Comparison of ENCODE assay signal across 11 mouse cellular contexts in genomic region chr2:26312812-26313211, GRCm38 (mm10). TPM values are rescaled to one million over a fixed set of nuclear protein-coding genes. Genes with fewer than 3 reads are reported as not detected.
DNase-seq lines count a peak whose midpoint lies in the region; ATAC-seq and TF ChIP-seq lines count a peak whose summit lies in the region.
"Had no signal": no experiment of that assay in that cellular context is flagged by ENCODE, and none has a peak within 500 bp of the region (broad histone marks: within the 10 kb centered on the region; RNA-seq: fewer than 3 reads in every experiment).

No protein-coding gene starts in this region.

- H3K4me2 ChIP-seq in lung, embryonic 15.5 days, result no peak overlapping the region

- peak; percentile 40 for TF ChIP-seq CTCF in heart, adult 2 months (IDR thresholded peaks at IDR 0.05)

- no peak for DNase-seq in heart, adult 2 months
- no peak for DNase-seq in heart, adult 8-10 months (ENCODE audit: low spot score)
- no peak for DNase-seq in lung, postnatal 25 days (ENCODE audit: low spot score)
- peak; percentile 75 for DNase-seq in cerebellum, adult 9-11 months
- peak; percentile 72 to 80 for DNase-seq in natural killer cell, adult 2 months (ENCODE audit: low spot score in 2 of 2)
- no peak for DNase-seq in B cell, adult 2 months
- no peak for DNase-seq in retina, embryonic 14.5 days (ENCODE audit: low spot score)
- DNase-seq: kidney, postnatal 10 days; thymus, postnatal 14 days had no signal

- no peaks in the 10 kb centered on the region for H3K36me3 ChIP-seq in heart, adult 2 months (ENCODE audit: control insufficient read depth, insufficient read depth, low read length)
- H3K36me3 ChIP-seq in lung, embryonic 15.5 days, result no peaks in the 10 kb centered on the region
- H3K36me3 ChIP-seq: G1E had no signal

- H3K9ac ChIP-seq in heart, adult 2 months (ENCODE audit: low read depth, low read length), result no peak overlapping the region
- no peak overlapping the region for H3K9ac ChIP-seq in lung, embryonic 15.5 days

- intact Hi-C loops in heart, adult 2 months (cut with DNase I), result no loop called here

- WGBS in heart, adult 2 months, result 52% methylated on average over 2 of the region's 2 CpGs
- 59% methylated on average over 2 of the region's 2 CpGs for WGBS in lung, embryonic 15.5 days

- no peak for TF ChIP-seq POLR2A in heart, adult 2 months (IDR thresholded peaks at IDR 0.05; ENCODE audit: insufficient read depth, low read depth, low read length)

- H3K27me3 ChIP-seq in heart, adult 2 months (ENCODE audit: control insufficient read depth, insufficient read depth, low read length), result no peaks in the 10 kb centered on the region
- H3K27me3 ChIP-seq in lung, embryonic 15.5 days, result no peaks in the 10 kb centered on the region

- H3K4me1 ChIP-seq in heart, adult 2 months (ENCODE audit: control insufficient read depth, insufficient read depth, low read length), result peaks cover 5% of the 10 kb centered on the region
- peaks cover 59% of the 10 kb centered on the region for H3K4me1 ChIP-seq in lung, embryonic 15.5 days

- no peak overlapping the region for H3K4me3 ChIP-seq in heart, adult 2 months
- H3K4me3 ChIP-seq in lung, embryonic 15.5 days, result no peak overlapping the region

- TF ChIP-seq EP300 in heart, adult 2 months (IDR thresholded peaks at IDR 0.05; ENCODE audit: insufficient read depth, low read depth, low read length), result no peak

- no peaks in the 10 kb centered on the region for H3K79me2 ChIP-seq in heart, adult 2 months (replicated peaks; ENCODE audit: control insufficient read depth, insufficient read depth, low read length)

- H3K9me3 ChIP-seq in lung, embryonic 15.5 days, result no peaks in the 10 kb centered on the region
- H3K9me3 ChIP-seq: G1E had no signal

- no peak overlapping the region for H3K27ac ChIP-seq in heart, adult 2 months
- peak overlapping the region; percentile 97; the same call in 1 of the 2 replicates for H3K27ac ChIP-seq in lung, embryonic 15.5 days

- no peak for ATAC-seq in lung, embryonic 15.5 days (ENCODE audit: borderline replicate concordance, extremely low read depth, low FRiP score, low TSS enrichment)

RNA-seq across cellular contexts. Expression of gene Gpsm1, which starts 2.5 kb away (rescaled TPM):
- 100 to 1,000 TPM; 169 to 249 TPM for total RNA-seq in heart, adult 2 months (2021)
- polyA plus RNA-seq in heart, adult 2 months (2012; rRNA removed), result 301 and 369 TPM in 2 replicates
- total RNA-seq in heart, adult 8-10 months (2022), result 100 to 1,000 TPM; 188 to 246 (median 219) TPM
- polyA plus RNA-seq in lung, embryonic 15.5 days (2015; fragmentation: Nextera tagmentation; extraction: Ambion mirVana), result 54.6 and 55.3 TPM in 2 replicates

RNA-seq across cellular contexts. Expression of gene Ccdc187, which starts 18.5 kb away (rescaled TPM):
- total RNA-seq in heart, adult 2 months (2021), result under 1 TPM; 0.09 to 0.13 TPM
- 0.09 and 0.37 TPM in 2 replicates for polyA plus RNA-seq in heart, adult 2 months (2012; rRNA removed)
- under 1 TPM; 0.08 to 0.17 (median 0.14) TPM for total RNA-seq in heart, adult 8-10 months (2022)
- polyA plus RNA-seq in lung, embryonic 15.5 days (2015; fragmentation: Nextera tagmentation; extraction: Ambion mirVana), result 0.31 and 0.34 TPM in 2 replicates
- polyA plus RNA-seq: G1E had no signal

RNA-seq across cellular contexts. Expression of gene Dnlz, which starts 39.1 kb away (rescaled TPM):
- total RNA-seq in heart, adult 2 months (2021), result 10 to 100 TPM; 23.2 to 25.9 TPM
- polyA plus RNA-seq in heart, adult 2 months (2012; rRNA removed), result 22.6 and 22.7 TPM in 2 replicates
- 10 to 100 TPM; 22.4 to 26.2 (median 25.4) TPM for total RNA-seq in heart, adult 8-10 months (2022)
- polyA plus RNA-seq in lung, embryonic 15.5 days (2015; fragmentation: Nextera tagmentation; extraction: Ambion mirVana), result 25.5 and 27.3 TPM in 2 replicates

RNA-seq across cellular contexts. Expression of gene Card9, which starts 47.9 kb away (rescaled TPM):
- 1 to 10 TPM; 1.0 to 1.2 TPM for total RNA-seq in heart, adult 2 months (2021)
- 2.3 and 4.1 TPM in 2 replicates for polyA plus RNA-seq in heart, adult 2 months (2012; rRNA removed)
- total RNA-seq in heart, adult 8-10 months (2022), result 1 to 10 TPM in 3 of 4 experiments, under 1 TPM in 1; 0.54 to 2.2 (median 1.7) TPM
- polyA plus RNA-seq in lung, embryonic 15.5 days (2015; fragmentation: Nextera tagmentation; extraction: Ambion mirVana), result 1.7 and 3.0 TPM in 2 replicates

Comparison
In these comparisons a context has a peak if more than half of its experiments do, and no peak if none do; other contexts are left out.
1. DNase-seq: peak in cerebellum, adult 9-11 months (single experiment) and natural killer cell, adult 2 months (2 of 2); none in heart, adult 2 months (0 of 2), heart, adult 8-10 months (single experiment), lung, postnatal 25 days (single experiment), B cell, adult 2 months (0 of 2) and retina, embryonic 14.5 days (single experiment).